Mouse (Mus musculus): Measurements from ENCODE around the gene Kcnq1.

GRCm38 (mm10) chr7:143114773-143115172 is 8.6 kb downstream of the Kcnq1 start:
- TF ChIP-seq GATA1 (IDR thresholded peaks at IDR 0.05; ENCODE audit: borderline replicate concordance, low read length) (no peak), FLI1 (IDR thresholded peaks at IDR 0.05; ENCODE audit: low read length) (no peak)
